Mouse (Mus musculus): Measurements from ENCODE around the gene Stk4. TPM values are rescaled to one million over a fixed set of nuclear protein-coding genes. Genes with fewer than 3 reads are reported as not detected.
"Not testable (repeated sequence)": the region's sequence is repeated elsewhere in the genome, so short reads cannot be mapped to it uniquely, and the experiment has no call there.

The Stk4 gene
- 72.5 and 74.3 TPM in 2 replicates for total RNA-seq (2014; fragmentation: Nextera tagmentation)
- total RNA-seq (2017) = 76.5 and 137 TPM in 2 replicates

DNA sequence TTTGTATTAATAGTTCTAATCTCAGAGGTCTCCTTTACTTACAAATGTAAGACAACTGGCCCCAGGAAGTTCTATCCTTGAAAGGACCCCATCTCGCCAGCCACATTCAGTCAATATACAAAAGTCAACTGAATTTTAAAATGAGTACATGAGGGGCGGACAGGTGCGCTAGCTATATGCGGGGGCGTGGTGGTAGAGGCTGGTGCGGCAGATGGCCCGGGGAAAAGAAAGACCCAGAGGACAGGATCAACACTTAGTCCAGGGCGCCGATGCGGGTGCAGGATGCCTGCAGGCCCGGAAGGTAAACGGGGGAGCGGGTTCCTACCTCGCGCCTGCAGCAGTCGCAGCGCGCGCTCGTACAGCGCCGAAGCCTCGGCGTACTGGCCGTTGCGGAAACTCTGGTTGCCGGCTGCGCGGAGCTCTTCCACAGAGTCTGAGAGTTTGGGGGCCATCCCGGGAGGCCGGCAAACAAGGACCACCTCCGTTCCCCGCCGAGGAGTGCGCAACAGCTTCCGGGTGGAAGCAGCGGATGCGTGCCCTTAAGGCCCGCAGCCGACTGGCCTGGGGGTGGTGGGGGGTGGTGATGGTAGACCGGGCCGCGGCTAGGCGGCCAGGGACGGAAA, at the start of gene Stk4:
TSS of gene Stk4 (plus strand) at position 181 of the 623 bp plus-strand sequence.
- 0 out of 2 replicates have a peak, but pooled peaks have one; percentile 3 for ATAC-seq (replicated peaks; ENCODE audit: low FRiP score, low TSS enrichment, poor library complexity, severe bottlenecking)

DNA sequence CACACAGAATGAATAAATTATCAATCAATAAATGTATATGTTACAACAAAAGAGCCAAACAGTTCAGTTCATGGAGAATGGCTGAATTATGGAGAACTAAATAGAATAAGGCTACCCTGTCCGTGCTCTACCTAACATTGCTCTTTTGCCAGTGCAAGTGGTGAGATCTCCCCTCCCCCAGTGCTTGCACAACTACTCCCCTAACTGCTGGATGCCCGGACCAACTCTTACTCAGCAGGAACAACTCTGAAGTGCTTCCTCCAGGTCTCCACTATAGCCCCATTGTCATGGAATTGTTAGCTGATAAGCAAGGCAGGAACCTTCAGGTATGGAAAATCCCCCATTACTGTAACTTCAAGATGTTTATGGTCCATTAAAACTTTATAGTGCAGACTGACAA, 48.0 kb upstream of the Stk4 start:
- ATAC-seq (replicated peaks; ENCODE audit: low FRiP score, low TSS enrichment, poor library complexity, severe bottlenecking) = no peak

DNA sequence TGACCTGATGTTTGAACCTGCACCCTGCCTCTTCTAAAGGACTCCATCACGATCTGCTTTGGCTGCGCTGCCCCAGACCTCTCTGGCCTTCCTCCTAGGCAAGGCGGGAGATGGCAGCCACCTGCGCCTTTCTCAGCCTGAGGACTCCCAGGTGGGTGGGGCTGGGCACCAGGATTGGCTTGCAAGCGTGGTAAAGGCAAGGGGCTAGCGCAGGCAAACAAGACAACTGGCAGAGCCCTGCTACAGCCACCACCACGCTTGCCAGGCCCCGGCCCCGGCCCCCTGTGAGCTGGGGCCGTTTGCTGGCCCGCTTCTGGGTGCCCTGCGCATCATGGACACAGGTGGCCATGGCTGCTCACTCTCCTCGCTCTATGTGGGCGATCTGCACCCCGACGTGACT, 45.0 kb upstream of the Stk4 start, which contains the start of gene Pabpc1l:
TSS of gene Pabpc1l (plus strand) at position 301 of the 400 bp plus-strand sequence.
- no peak for ATAC-seq (replicated peaks; ENCODE audit: low FRiP score, low TSS enrichment, poor library complexity, severe bottlenecking)

DNA sequence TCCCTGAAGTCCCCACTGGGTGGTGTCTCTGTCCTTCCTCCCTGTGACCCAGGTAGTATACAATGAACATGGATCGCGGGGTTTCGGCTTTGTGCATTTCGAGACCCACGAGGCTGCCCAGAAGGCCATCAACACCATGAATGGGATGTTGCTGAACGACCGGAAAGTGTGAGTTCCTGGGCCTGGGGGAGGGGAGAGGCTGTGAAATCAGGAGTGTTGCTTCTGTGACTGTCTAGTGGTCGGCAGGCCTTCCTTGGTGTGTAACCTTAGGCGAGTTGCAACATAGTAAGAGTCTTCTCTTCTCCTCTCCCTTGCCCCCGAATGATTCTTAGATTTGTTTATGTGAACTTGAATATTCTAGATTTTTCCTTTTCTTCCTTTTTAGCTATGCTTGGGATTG, 39.0 kb upstream of the Stk4 start:
- no peak for ATAC-seq (replicated peaks; ENCODE audit: low FRiP score, low TSS enrichment, poor library complexity, severe bottlenecking)

DNA sequence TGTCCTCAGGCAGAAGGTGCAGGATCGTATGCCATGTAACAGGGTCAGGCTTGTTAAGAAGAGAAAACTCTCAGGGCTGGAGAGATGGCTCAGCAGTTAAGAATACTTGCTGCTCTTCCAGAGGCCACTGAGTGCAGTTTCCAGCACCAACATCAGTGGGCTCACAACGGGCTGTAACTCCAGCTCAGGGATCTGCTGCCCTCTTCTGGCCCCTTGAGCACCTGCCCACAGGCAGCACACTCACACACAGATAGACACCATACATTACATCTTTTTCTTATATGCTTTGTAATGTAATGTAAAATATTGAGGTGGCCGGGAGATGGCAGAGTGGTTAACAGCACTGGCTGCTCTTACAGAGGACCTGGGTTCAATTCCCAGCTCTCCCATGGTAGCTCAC, 37.1 kb upstream of the Stk4 start:
- no peak for ATAC-seq (replicated peaks; ENCODE audit: low FRiP score, low TSS enrichment, poor library complexity, severe bottlenecking)

DNA sequence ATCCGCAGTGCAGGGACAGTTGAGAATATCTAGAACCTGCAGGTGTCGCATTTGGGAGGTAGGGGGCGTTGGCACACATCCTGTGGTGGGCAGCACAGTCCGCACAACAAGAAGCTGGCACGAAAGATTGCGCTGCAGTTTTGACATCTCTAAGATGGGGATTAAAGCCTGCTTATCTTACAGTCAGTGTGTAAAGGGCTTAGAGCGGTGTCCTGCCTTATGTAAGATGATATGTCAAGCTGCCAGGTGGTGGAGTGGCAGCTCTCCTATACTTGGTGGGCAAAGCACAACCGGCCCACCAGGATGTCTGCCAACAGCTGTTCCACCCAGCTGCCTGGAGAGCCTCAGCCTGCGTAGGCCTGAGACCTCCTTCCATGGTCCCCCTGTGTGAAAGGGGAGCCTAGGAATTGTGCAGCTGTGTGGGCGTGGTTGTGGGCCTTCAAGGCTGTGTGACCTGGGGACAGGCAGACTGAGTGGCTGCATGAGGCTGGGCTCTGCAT, 33.6 kb upstream of the Stk4 start:
- peak; percentile 90 for ATAC-seq (replicated peaks; ENCODE audit: low FRiP score, low TSS enrichment, poor library complexity, severe bottlenecking)

DNA sequence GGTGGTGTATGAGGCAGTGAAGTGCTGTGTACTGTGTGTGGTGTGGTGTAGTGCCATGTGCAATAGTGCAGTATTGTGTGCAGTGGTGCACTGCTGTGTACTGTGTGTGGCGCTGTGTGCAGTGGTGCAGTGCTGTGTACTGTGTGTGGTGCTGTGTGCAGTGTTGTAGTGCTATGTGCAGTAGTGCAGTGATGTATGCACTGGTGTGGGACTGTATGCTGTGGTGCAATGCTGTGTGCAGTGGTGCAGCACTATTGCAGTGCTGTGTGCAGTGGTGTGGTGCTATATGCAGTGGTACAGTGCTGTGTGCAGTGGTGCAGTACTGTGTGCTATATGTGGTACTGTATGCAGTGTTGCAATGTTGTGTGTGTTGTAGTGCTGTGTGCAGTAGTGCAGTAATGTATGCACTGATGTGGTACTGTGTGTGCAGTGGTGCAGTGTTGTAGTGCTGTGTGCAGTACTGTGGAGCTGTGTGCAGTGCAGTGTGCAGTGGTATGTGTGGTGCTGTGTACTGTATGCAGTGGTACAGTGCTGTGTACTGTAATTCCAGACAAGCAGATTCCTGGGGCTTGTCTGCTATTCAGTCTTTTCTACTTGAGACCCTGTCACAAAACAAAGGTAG, 31.6 kb upstream of the Stk4 start:
- no peak for ATAC-seq (replicated peaks; ENCODE audit: low FRiP score, low TSS enrichment, poor library complexity, severe bottlenecking)

DNA sequence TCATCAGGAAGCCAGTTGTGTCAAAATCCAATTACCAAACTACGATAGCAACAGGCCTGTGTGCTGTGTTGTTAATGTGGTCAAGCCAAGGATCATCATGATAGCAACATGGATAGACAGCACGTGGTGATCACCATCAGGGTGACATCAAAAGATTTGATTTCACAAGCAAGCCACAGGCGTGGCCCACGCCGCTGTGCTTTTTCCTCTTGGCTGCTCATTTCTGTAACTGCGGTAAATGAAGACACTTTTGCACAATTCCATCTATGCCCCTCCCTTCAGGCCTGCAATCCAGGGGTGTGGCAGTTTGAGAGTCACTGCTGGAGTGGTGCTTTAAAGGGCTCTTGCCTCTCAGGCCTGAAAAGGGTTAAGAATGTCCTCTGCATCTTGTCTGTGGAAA, 29.2 kb upstream of the Stk4 start:
- no peak for ATAC-seq (replicated peaks; ENCODE audit: low FRiP score, low TSS enrichment, poor library complexity, severe bottlenecking)

DNA sequence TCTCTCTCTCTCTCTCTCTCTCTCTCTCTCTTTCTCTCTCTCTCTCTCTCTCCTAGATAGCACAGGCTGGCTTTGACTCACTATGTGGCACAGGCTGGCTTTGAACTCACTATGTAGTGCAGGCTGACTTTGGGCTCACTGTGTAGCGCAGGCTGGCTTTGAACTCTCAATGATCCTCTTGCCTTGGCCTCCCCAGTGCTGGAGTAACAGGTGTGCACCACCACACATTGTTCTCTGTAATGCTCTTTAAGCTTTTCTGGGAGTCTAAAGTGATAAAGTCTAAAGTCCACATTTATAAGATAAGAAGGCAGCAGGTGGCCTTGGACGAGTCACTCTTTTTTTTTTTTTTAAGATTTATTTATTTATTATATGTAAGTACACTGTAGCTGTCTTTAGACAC, 28.6 kb upstream of the Stk4 start:
- ATAC-seq (replicated peaks; ENCODE audit: low FRiP score, low TSS enrichment, poor library complexity, severe bottlenecking) = no peak

DNA sequence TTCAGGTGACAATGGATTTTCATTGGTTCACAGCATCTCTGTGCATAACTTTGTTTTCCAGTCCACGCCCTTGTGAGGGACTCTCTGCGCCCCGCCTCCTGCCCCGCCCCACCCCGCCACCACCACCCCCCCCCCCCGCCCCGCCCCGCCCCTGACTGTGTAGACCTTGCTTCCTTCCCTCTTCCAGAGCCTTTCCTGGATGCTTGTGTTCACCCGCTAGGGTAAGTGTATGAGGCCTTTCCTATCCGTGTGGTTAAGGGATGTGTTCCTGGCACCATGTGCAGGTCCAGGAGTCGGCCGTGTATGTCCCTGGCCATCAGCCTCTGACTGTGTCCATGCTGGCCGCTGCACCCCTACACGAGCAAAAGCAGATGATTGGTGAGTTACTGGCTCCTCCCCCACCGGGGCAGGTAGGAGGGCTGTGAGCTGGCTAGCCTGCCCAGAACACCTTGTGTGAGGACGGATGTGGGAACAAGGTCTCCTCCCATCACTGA, 22.9 kb upstream of the Stk4 start:
- ATAC-seq (replicated peaks; ENCODE audit: low FRiP score, low TSS enrichment, poor library complexity, severe bottlenecking) = peak; percentile 83

DNA sequence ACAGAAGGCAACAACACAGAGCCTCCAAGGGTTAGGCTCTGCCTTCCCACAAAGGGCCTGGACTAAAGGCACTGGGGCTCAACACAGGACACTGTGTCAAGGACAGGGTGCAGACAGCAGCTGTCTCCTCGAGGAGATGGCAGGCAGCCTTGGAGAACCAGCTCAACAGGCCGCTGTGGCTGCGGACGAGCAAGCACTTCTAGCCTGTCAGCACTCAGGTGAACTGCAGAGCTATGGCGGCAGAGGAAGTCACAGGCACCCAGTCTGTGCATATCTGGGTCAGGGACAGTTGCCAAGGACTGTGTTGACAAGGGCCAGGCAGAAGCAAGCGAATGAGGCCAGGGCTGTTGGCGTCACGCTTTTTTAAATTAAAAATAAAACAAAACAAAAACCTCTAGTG, 16.4 kb upstream of the Stk4 start:
- no peak for ATAC-seq (replicated peaks; ENCODE audit: low FRiP score, low TSS enrichment, poor library complexity, severe bottlenecking)

DNA sequence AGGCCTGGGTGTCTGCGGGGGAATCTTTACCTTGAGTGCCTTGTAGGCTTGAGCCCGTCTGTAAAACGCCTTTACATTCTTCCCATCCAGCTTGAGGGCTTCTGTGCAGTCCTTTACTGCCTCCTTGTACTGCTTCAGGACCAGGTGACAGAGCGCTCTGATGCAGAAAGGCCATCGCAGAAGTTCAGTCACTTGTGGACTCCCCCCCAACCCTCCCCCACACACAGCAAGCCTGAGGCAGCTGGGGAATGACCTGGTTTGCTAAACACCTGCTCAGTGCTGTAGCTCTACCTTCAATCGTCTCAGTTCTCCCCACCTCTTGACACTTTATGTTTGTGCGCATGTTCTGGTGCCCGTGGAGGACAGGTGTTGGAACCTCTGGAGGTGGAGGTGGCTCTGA, 15.5 kb upstream of the Stk4 start:
- ATAC-seq (replicated peaks; ENCODE audit: low FRiP score, low TSS enrichment, poor library complexity, severe bottlenecking) = no peak

DNA sequence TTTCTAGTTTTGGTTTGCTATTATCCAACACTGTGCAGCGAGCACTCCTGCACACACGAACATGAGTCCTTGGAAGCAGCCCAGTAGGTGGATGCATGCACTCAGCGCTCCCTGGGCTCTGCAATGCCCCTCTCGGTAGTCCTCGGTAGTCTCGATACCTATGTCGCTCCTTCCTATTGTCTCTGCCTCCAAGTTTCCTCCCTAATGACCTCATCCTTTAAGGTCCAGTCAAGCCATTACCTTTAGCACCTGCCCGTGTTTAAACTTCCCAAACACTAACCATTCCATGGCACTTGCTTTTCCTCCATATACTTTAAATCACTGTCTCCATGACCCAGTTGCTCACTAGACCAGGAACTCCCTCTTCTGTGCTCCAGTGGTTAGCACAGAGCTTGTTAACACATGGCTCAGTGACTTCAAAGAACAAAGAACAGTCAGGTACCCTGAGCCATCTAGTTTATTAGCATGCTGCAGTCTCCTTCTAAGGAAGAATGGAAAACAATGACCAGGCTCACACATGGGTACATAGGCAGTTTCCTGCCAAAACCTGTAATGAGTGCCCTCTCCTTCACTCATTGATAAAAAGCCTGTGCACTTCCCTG, 10.4 kb upstream of the Stk4 start:
- no peak for ATAC-seq (replicated peaks; ENCODE audit: low FRiP score, low TSS enrichment, poor library complexity, severe bottlenecking)

DNA sequence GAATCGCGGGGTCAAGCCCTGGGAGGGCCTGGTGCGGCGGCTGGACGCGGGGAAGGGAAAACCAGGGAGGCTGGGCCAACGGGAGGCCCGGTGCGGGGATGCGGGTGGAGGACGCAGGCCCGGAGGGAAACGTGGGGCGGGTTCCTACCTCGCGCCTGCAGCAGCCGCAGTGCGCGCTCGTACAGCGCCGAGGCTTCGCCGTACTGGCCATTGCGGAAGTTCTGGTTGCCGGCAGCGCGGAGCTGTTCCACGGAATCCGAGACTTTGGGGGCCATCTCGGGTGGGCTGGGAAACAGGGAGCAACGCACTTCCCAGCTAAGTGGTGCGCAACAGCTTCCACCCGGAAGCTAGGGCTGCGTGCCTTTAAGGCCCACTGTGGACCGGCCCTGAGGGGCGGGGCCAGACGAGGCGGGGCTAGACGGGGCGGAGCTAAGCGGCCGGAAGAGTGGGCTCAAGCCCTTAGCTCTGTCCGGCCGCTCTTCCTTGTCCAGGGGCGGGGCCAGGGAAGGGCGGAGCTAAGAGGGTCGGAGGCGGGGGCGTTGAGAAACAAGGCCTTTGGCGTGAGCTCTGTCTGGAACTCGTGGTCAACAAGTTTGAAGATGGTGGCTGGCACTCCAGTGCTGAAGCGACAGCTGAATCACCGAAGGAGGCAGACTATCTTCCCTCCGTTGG, 779 bp downstream of the Stk4 start, which contains the start of gene Tomm34:
TSS of gene Tomm34 (minus strand) at position 405 of the 672 bp plus-strand sequence.
- ATAC-seq (replicated peaks; ENCODE audit: low FRiP score, low TSS enrichment, poor library complexity, severe bottlenecking) = peak; percentile 78

DNA sequence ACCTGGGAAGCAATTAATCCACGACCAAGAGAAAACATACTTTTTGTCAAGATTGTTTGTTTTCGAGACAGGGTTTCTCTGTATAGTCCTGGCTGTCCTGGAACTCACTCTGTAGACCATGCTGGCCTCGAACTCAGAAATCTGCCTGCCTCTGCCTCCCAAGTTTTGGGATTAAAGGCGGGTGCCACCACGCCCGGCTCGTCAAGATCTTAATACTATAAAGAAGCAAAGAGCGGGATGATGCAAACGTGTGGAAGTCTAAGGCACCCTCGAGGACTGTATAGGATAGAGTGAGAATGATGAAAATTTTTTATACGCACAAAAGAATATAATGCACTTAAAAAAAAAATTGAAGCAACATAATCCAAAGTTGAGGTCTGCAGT, 1.3 kb downstream of the Stk4 start:
- not testable (repeated sequence) for ATAC-seq (replicated peaks; ENCODE audit: low FRiP score, low TSS enrichment, poor library complexity, severe bottlenecking)

DNA sequence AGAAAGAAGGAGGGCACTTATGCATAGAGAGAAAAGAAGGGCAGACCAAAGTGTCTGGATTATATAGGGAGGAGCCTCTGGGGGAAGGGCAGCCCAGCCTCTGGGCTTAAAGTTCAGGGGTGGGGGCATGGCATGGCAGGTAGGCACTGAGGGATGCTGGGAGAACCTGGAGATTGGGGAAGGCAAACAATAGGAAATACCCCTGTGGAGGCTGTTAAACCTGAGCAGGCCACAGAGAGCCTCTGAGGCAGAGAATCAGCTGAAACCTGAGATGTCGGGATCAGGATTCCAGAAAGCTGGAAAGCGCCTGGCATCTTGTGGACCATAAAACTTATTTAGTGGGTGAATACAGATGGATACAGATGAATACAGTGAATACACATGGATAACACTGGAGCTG, 2.0 kb downstream of the Stk4 start:
- no peak for ATAC-seq (replicated peaks; ENCODE audit: low FRiP score, low TSS enrichment, poor library complexity, severe bottlenecking)

DNA sequence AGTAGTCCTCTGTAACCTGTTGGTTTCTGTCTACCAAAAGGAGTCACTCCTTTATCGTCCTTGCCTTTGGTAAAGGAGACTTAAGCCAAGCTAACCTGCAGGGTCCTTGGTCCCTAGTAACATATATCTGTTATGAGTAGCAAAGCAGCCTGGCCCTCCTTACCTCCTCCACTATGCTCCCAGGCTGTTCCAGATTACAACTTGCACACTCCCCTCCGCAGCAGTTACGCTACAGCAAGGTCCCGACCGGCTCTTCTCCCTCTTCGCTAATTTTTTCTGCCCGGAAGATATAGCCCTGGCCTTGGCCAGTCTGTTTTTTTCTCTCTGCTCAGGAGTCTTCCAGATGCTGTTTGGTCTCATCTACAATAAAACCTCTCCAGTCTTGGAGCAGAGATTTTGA, 3.0 kb downstream of the Stk4 start:
- no peak for ATAC-seq (replicated peaks; ENCODE audit: low FRiP score, low TSS enrichment, poor library complexity, severe bottlenecking)

DNA sequence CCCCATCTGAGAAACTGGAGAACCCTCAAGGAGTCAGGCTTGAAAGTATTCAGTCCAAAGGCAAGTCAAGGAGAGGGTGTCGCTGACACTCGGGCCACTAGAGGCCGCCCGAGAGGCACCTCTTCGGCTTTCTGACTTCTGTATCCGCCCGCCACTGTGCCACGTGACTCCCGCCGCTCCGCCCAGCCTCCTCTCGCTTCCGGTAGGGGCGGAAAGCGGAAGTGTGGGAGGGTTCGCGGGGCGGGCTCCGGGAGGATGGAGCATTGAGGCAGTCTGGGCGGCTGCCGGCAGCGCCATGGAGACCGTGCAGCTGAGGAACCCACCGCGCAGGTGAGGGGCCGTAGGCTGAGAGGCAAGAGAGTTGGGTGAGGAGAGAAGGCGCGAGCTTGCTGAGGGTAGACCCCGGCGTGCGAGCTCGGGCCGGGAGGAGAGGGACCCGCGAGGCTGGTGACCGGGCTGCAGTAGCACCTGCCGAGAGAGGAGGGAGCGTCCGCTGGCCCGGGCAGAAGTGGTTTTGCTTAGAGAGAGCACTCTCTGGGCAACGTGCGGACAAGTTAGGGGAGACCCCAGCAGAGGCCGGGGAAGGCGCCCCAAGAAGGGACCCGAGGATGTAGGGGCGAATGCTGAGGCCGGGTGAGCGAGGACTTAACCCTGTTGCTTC, 3.9 kb downstream of the Stk4 start:
- peak; percentile 86 for ATAC-seq (replicated peaks; ENCODE audit: low FRiP score, low TSS enrichment, poor library complexity, severe bottlenecking)

DNA sequence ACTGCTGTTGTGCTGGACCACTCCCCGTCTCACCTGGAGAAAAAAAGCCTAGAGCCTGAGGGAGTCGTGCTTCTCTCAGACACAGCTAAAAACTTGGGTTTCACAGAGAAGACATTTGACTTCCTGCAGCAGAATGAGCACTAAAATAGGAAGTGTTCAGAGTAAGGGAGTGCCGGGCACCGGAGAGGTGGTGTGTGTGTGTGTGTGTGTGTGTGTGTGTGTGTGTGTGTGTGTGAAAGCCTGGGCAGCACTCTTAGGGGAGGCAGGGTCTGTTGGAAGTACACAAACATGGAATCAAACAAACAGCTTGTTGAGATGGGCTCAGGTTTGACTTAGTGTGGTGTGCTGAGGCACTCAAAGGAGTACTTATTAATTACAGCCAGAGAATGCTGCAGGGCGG, 5.0 kb downstream of the Stk4 start:
- ATAC-seq (replicated peaks; ENCODE audit: low FRiP score, low TSS enrichment, poor library complexity, severe bottlenecking) = no peak

Measured in megakaryocyte-erythroid progenitor cell, adult 5-6 weeks (primary cell).